Mouse (Mus musculus) layer of hippocampus, adult 9-11 months (tissue): ENCODE results near the gene Znrf4.
A peak's percentile ranks its signal among the peaks of the same experiment; 100 is the strongest.

Experiments used
- DNase-seq: peaks from one replicate; pipeline ENCODE4 v3.0.0; 2022

The Znrf4 gene

DNA sequence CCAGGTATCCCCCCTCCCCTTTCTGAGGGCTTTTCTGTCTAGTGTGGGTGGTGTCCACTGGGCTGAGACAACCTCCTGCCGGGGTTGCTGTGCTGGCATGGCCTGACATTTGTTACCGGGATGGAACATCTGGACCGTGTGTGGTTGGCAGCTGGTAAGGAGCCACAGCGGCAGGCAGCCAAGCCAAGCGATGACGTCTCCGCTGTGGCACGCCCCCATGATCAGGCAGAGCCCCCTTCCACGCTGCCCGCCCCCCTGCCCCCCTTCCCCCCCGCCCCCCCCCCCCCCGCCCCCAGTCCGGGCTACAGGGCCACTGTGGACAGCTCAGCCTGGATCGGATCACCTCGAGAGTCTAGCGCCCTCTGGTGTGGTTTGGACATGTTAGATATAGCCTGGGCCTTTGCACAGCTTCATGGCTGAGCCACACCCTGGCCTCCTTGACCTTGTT lies 24.8 kb downstream of the Znrf4 start:
- DNase-seq: peak; percentile 58

DNA sequence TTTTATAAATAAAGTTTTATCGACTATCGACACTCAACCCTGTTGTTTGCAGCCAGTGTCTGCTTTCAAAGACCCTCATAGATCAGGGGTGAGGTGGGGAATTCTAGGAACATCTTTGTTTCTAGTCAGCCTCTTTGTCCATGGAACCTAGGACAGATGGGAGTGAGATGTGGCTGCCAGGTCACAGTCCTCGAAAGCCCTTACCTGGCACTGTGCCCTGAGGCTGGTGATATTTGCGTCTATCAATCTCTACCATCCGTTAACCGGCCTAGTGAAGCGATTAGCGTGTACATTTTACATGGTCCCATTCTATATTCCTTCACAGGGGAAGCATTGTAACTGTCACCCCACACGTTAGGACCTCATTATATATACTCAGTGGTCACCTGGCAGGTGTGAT lies 26.3 kb downstream of the Znrf4 start:
- no peak for DNase-seq

DNA sequence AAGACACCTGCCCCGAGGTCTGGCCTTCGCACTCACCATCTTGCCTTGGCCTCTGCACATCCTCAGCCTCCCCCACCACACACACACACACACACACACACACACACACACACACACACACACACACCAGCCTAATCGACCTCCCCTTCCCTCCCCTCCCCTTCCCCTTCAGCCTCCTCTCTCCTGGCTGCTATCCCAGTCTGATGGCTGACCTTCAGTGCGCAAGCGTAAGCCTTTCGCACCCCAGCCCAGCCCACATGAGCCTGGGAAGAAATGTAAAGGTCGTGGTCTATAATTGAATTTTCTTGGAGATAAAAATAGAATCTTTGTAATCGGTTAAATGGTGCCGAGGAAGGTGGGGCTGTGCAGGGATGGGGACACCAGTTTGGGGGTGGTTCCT lies 27.1 kb downstream of the Znrf4 start:
- DNase-seq: no peak

DNA sequence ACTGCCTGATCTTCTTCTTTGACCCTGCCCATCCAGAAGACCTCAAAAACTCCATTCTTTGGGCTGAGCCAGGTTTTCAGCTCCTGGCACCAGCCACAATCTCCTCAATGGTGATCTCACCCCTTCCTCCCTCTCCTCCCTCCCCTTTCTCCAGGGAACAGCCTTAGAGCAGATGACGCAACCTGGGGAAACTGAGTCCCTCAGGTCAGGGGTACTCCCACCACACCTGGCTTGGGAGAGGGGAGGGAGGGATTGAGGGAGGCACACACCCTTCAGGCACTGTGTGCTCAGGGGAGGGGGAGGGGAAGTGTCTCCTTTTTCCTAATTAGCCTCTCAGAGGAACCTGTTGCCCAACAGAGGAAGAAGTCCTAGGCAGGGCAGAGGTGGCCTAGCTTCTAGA lies 29.6 kb downstream of the Znrf4 start:
- no peak for DNase-seq

DNA sequence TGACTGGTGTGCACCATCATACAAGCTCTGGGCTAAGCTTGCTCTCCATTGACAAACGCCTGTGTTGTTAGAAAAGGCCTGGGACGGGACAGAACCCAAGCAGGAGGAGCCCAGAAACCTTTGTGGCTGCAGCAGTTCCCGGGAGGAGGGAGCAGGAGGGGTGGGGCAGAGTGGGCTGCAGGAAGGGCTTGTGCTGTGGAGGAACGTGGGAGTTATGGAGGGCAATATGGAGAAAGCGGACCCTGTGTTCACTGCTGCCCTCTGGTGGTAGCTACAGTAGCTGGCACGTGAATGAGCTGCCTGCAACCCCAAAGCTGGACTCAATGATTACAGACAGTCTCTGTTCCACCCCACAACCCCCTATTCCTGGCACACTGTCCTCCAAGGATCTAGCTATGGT lies 32.9 kb downstream of the Znrf4 start:
- DNase-seq: peak; percentile 75

DNA sequence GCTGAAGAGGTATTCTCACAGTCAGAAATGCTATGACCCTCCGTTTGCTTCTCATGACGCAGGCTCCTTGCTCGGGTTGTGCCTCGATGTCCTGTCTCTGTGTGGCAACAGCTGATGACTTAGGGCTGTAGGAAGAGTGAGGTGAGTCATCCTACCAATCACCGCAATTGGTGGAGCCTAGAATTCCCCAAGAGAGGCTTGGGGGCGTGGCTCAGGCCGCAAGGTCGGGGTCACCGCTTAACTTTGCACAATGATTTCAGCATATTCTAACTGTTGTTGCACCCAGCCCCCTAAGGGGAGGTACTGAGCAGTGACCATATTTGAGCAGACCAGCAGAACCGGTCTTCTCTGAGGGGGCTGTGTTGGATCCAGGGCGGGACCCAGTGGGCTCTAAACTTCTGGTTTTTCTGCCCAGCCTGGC lies 34.0 kb downstream of the Znrf4 start:
- no peak for DNase-seq

DNA sequence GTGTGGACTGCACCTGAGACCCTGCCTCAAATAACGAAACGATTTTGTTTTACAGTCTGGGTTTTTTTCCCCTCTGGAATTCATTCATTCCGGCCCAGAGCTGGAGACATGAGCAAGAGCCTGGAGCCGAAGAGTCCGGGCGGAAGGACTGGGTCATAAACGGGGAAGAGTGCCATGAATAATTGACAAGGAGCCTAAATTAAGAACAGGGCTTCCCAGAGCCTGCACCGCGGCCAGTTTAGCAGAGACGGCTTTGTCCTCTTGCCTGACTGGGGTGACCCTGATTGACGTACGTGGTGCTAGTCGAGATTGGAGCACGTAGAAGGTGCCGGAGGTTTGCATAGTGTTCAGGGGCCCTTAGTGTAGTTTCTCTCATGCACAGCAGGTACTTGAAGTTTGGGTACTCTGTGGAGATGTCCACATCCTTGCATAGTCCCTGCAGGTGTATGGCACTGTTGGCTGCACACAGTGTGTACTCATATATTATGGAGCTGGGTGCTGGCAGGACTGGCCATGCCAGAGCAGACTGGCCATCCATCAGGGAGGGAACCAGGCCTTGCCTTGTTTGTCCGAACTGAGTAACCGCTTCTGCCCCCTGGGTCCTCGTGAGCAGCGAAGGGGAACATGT lies 34.9 kb downstream of the Znrf4 start:
- DNase-seq: no peak

DNA sequence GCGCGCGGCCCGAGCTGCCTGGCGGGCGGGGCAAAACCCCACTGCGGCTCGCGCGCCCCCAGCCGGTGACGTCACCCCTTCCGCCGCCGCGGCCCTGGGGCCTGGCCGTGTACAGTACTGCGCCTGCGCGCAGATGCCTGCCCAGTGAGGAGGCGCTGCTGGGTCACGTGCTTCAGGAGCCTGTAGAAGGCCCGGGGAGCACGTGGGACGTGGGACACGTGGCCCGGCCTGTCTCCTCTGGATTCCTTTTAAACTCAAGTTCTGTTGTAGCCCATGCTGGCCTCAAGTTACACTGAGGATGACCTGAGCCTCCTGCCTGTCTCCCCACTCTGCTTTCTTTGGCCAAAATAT lies 35.9 kb downstream of the Znrf4 start, which contains the start of gene Ptprs:
Gene Ptprs (minus strand): TSS at position 82 of the 351 bp plus-strand sequence.
- peak; percentile 99 for DNase-seq

DNA sequence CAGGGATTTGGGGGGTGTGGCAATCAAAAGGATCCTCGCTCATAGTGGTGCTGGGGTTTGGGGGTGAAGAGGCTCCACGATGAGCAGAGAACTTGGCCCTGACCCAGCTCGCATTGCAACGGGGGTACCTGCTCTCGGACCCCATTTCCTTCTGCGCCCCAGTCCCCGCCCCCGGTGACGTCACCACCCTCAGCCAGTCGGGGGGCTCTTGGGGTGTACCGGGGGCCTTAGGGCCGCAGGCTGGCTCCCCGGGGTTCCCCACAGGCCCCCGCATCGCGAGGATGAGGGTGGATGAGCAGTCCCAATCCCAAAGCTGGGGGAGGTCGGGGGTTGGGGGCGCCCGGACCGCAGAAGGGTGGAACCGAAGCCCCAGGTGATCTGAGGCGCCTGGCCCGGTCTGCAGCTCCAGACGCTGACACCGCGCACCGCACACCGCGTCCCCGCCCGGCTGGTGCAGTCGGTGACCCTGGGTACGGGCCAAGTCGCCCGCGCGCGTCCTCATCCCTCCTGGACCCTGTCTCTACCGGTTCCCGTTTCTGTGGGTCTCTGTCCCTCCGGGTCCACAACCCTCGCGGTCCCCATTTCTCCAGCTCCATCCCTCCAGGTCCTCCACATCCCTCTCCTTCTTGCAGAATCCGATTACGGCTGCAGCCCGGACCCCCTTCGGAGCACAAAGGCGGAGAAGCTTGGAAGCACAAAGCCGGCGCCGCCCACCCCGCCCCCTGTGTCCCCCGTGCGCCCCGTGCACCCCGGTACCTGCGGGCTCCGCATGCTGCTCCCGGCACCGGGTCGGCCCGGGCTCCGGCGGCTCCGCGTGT lies 36.4 kb downstream of the Znrf4 start:
- DNase-seq: peak; percentile 60

DNA sequence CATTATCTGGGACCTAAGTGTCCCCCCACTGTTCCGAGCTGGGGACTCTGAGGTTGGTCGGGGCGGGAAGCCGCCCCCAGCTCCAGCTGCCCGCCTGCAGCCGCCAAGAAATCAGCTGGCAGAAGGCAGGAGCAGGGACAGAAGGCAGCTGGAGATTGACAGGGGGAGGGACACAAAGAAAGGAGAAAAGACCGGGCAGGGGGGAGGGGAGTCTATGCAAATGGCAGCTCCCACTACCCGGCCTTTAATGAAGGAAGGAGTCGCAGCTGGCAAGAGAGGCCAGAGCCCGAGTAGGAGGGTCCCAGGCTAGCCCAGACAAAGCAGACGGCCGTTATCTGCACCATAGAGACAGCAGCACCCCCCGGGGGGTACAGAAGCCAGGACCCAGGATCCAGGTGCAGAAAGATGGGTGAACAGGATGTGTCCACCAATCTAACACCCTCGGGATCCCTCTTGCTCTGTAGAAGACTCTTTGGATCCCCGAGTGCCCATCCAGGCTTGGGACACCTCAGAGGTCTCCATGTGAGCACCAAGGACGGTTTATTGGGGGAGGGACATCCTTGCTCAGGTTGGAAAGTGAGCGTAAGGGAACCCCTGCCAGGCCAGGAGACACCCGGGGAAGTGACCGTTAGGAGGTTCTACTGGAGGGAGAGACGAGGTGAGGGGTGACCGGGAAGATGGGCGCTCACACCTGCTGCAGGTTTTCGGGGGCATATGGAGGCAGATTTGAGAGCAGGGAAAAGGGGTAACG lies 37.2 kb downstream of the Znrf4 start:
- DNase-seq: peak; percentile 85

DNA sequence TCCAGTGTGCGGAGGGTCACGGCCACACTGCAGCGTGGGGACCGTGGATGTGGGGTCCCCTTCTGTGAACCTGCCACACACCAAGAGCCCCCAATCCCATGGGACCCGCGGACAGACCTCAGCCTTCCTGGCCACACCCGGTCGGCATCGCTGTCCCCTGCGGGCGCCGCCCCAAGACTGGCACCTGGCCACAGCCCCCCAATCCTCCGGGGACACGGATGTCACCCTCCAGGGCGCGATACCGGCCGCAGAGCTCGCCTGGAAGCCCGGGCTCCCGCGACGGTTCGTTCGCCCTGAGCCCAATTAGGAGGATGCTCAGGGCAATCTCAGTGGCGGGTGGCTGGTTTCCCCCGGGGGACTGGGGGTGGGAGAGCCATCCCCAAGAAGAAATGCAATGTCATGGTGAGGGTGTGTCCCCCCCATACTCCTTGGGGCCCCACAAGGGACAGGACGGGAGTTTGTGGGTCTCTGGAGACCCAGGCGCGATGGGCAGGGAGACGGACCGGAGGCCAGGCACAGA lies 37.9 kb downstream of the Znrf4 start:
- DNase-seq: no peak

DNA sequence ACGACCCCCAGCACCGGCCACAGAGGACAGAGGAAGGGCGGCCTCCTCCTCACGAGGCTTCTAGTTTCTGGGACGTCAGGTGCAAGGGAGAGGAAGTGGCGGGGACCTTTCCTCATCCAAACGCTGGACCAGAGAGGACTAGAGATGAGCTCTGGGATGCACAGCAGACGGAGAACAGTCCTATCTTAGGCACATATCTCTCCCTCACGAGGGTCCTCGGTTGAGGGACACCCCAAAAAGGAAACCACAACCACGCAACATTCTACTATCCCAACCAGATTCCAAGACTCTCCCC lies 38.7 kb downstream of the Znrf4 start:
- no peak for DNase-seq

DNA sequence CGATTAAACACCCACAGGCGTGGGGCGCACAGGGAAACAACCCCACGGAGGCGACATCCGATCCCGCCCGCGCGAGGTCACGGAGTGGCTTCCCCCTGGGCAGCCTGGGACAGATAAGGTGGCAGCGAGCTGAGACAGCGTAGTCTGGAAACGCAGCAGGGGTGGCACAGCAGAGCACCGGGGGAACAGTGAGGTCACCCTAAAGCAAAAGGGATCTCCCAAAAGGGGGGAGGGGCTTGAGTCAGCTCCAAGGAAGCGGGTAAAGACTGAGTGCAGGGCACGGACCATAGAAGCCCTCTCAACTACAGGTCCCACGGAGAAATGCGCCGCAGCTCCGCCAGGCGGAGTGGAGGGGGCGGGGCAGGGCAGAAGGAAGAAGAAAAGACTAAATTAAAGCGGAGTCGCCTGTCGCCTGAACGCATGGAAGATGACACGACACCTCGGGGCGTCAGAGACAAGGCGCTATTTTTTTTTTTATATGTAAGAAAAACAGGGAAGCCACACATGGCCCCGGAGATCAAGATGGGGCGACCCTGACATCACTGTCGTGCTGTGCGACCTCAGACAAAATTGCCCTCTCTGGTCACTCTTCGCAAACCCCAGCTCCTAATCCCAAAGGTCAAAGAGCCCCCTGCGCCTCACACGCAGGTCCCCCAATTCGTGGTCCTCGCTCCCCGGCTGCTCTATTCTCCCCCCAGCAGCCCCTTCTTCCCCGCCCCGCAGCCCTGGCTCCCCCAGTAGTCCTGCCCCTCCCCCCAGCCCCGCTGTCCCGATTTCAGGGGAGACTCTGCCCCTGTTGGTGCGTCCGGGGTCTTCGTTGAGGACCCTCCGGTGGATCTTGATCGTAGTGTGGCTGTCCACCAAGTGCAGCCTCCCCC lies 39.3 kb downstream of the Znrf4 start:
- peak; percentile 60 for DNase-seq

DNA sequence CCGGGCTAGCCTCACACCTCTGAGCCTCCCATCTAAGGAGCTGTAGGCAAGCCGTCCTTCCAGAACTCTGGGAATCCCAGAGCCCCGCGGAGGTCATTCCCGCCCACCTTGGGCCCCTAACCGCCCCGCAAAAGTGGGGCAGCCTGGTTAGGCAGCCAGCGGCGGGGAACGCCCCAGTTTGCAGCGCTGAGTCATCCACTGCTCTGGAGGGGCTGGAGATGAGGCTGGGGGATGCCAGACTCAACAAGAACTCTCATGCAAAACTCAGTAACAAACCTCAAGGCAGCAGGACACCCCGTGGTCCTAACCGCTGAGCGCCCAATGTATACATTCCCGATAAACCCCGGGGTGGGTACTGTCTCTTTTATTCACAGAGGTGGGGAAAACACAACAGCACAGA lies 40.1 kb downstream of the Znrf4 start:
- no peak for DNase-seq

DNA sequence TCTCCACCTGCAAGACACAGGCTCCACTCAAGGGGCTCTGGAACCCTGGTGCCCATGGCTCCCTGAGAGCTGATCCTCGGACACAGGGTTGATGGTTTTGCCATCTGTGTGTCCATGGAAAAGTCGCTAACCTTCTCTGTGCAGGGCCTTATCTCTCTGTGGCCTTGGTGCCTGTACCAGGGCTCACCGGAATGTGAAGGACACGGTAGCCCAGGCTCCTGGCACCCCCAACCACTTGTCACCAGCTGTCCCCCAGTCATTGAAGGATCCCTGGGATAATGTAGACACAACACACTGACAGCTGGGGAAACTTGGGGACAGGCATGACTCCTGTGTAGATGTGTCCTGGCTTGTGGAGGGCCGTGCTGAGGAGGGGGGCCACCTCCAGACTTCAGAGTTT lies 41.1 kb downstream of the Znrf4 start:
- no peak for DNase-seq

DNA sequence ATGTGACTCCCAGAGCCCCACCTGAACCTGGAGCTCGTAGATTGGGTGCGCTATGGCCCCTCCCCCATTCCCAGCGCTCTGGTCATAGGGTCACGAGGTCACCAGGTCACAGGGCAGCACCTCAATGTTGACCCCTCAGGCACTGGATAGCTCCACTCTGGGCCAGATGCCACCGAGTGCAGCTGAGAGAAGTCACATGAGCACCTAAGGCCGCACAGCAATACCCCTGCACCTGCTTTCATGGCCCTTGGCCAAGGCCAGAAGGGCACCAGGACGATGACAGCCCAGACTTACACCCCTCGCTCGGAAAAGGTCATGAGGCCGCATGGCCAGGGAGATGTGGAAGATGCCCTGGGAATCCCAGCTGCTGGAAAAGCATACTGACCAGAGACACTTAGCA lies 41.7 kb downstream of the Znrf4 start:
- no peak for DNase-seq

DNA sequence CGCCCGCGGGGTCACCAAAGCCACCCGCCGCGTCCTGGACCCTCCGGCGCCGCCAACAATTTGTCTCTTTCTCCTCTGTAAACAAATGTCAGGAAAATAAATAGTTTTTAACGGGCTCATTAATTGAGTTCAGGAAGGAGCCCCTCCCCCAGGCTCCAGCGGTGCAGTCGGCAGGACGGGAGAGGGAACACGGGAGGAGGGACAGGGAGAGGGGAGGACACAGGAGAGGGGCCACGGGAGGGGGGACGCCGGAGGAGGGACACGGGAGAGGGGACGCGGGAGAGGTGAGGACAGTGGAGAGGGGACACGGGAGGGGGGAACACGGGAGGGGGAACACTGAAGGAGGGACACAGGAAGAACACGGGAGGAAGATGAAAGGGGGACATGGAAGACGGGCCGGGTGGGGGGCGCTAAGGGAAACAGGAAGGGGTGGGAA lies 42.2 kb downstream of the Znrf4 start:
- no peak for DNase-seq

DNA sequence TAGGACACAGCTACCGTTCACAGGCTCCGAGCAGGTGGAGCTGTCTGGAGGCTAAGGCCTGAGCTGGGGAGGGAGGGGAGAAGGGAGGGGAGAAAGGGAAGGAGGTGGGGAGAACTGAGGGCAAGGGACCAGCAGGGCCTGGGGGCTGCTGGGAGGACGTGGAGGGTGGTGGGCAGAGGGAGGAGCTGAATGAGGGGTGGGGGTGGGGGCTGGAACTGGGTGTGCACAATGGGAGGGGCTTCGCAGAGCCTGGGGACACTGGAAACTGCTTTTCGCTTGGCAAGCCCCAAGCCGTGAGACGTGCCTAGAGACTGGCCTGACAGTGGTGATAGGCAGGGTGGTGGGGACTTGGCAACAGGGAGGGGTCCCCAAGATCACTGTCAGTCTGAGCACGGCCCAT lies 43.0 kb downstream of the Znrf4 start:
- DNase-seq: no peak

DNA sequence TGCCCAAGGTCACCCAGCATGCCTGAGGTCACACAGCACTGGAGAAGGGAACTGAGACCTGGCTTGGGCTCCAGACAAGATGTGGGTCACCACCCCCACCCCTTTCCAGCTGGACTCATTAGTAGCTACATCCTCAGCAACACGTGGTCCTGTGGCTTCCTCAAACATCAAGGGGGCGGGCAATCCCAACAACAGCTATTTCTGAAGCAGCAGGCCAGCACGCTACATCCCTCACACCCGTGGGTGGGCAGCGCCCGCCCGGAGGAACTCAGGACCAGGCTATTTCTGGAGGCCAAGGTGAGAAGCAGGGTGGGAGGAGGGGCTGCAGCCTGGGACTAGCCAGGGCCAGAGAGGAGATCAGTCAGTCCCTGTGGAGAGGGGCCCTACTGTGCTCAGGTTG lies 43.4 kb downstream of the Znrf4 start:
- DNase-seq: peak; percentile 83

DNA sequence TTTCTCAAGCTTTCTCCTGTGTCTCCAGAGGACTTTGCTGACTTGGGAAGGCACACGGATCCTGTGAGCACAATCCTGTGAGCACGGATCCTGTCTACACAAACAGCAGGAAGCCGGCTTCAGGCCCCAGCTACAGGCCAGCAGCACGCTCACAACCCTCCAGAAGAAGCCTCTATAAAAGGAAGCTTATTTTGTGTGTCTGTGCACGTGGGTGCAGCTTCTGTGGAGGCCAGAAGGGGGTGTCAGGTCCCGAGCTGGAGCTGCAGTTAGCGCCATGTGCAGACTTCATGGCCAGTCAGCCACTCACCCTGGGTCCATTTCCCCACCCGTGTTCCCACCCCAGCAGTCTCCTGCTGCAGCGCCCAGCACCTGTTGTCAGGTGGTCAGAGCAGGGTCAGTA lies 43.9 kb downstream of the Znrf4 start:
- DNase-seq: no peak

DNA sequence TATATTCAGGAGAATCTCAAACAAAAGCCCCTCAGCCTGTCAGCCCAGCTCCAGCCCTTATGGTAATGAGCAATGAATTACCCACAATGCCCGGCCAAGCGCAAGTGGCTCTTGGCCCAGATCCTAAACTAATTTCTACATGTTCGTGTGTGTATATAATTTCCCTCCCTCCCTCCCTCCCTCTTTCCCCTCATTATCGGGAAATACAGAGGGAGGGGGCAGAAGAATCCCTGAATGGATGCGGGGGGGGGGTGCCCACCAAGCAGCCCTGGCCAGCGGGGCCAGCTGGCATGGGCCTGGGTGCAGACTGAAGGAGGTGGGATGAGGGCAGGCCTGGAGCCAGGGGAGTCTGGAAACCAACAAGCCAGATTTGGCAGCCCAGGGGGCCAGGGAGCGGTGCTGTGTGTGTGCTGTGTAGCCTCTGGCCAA lies 44.8 kb downstream of the Znrf4 start:
- peak; percentile 74 for DNase-seq

DNA sequence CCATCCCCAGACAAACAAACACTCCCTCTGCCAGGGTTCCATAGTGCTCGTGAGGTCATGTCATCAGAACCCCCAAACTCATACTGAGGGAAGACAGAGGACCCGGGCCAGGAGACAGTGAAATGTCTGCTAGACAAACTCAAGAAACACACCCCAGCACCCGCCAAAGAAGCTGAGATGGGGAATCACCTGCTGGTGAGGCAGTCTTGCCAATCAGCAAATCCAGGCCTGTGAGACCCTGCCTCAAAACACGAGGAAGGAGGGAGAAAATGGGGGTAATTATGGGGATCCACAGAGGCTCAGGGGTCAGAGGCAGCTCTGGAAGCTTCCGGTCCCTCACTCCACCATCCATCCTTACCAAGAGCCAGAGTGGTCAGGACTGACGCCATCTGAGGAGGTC lies 45.5 kb downstream of the Znrf4 start:
- no peak for DNase-seq

DNA sequence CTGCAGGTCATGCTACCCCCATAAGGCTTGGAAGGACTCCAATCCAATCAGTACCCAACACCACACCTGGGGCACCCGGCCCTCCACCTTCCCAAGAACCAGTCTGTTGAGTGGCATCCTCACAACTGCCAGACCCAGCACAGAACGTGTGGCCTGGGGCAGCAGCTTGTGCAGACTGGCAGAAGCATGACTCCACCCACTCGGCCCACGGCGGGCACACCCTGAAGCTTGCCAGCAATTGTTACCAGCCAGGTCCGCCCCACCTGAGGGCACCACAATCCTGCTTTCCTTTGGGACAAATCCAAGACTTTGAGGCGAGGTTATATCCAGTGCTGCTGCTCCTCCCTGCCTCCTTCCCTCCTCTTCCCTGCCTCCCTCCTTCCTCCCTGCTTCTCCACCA lies 47.4 kb downstream of the Znrf4 start:
- DNase-seq: no peak
